Mouse (Mus musculus): ENCODE measurements at regions not wholly inside any gene's neighbourhood (a gene's known extent, or its start where the extent isn't known, plus 50 kb on each side); places are given as distances from the start of the nearest gene placed in this dataset.

DNA sequence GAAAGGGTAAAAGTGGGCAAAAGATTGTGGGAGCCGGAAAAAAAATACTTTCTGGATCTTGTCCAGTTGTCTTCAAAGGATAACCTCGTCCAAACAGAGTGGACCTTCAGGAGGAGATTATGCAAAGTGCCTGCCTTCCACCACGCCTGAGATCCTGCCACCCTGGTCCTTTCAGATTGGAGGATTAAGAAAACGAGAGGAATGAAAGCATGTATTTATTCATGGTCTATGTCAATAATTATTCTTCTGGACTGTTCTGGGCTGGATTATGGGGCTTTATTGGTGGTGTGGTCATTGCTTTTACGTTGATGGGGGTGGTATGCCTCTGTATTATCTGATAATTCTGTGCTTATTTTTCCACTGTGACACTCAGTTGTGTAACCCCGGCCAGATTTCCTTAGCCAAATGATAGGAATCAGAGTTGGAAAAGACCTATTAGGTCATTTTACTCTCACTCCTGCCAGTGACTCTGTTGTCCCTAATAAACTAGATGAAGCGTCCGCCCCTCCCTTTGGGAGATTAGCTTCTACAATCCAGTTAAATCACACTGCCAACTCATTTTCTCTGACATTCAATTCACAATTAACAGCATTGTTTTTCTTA, 656.3 kb downstream of the Slc22a22 start:
- no peak for DNase-seq (ENCODE audit: extremely low read depth, low read depth)

GRCm38 (mm10) chr15:56820256-56820976, 657.0 kb downstream of the Slc22a22 start:
- no peak for DNase-seq (ENCODE audit: extremely low read depth, low read depth)

DNA sequence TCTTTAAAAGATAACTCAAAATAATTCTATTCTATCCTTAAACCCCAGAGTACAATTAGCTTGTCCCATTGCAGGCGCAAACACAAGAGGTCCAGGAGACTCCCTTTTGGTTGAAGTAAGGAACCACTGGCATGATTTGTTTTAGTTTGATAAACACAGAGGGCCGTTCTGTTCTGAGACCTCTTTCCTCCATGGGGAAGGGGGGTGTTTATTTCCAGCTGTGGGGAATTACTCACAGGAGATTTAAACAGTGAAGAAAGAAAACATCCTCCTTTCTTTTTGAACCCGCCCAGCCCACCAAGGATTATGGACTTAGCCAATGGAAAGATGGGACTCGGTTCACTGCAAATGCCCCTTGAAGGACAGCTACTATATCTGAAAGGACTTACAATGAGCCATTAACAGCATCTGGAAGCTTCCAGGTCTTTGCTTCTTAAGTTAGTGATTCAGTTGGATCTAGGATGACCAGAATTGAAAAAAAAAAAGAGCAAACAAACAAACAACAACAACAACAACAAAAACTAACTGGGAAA, 659.2 kb downstream of the Slc22a22 start:
- DNase-seq (ENCODE audit: extremely low read depth, low read depth) = no peak

DNA sequence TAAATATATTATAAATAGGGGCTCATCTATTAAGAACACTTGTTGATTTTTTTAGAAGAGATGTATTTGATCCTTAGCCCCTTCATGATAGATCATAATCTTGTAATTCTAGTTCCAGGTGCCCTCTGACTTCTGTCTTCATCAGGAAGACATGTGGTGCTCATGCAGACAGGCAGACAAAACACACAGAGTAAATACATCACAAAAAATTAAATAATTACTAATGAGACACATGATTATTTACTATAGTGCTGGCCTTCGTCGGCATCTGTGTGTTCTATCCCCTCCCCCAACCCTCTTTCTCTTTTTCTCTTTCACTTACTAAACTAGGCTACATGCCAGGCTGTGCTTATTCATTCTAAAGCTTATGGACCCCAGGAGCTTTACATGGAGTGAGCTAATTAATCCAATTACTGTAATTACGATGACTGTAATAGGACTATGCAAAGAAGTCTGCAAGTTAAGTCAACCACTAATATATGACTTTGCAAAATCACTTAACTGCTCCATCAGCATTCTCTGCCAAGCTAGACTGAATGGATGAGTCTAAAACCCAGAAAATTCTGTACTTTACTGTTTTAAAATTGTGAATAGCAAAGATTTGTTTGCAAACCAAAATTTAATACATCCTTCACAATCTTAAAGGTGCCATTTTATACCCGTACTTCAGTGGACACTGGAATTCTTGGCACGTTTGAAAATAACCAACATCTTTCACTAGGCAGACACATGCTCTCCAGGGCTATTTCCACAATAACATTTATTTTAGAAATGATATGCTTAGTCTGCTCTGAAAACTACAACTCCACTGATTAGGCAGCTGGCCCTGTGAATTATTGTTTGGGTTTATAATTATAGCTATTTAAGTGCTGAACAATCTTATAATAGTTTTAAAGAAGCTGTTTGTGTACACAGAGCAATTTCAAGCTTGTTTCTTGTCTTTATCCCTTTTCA, 659.9 kb downstream of the Slc22a22 start:
- DNase-seq (ENCODE audit: extremely low read depth, low read depth) = no peak

GRCm38 (mm10) chr15:56813876-56814275, 663.5 kb downstream of the Slc22a22 start:
- DNase-seq (ENCODE audit: extremely low read depth, low read depth) = no peak

DNA sequence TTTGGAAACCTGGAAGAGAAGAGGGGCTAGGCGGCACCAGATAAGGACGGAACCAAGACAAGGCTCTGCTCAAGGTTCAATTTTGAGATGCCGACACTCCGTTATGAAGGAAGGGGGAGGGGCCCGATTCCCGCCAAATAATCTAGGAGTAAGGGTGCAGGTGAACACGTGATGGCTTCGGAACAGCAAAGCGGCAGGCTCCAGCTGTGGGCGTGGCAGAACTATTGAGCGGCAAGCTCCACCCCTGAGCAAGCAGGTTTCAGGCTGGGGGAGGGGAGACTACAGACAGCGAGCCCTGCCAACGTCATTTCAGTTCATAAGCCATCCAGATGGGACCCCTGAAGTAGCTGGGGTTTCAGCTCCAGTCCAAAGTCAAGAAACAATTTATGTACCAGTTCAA, 667.3 kb downstream of the Slc22a22 start:
- no peak for DNase-seq (ENCODE audit: extremely low read depth, low read depth)

GRCm38 (mm10) chr15:56807611-56808010, 669.8 kb downstream of the Slc22a22 start:
- DNase-seq (ENCODE audit: extremely low read depth, low read depth) = no peak

- DNase-seq (ENCODE audit: extremely low read depth, low read depth) = no peak
These were observed 675.5 kb downstream of the Slc22a22 start for GRCm38 (mm10) chr15:56801933-56802332.

- DNase-seq (ENCODE audit: extremely low read depth, low read depth) = no peak
These were observed 702.0 kb downstream of the Slc22a22 start for GRCm38 (mm10) chr15:56775431-56775830.

- no peak for DNase-seq (ENCODE audit: extremely low read depth, low read depth)
These were observed 702.6 kb downstream of the Slc22a22 start for GRCm38 (mm10) chr15:56774648-56775393.

- no peak for DNase-seq (ENCODE audit: extremely low read depth, low read depth)
These were observed 711.1 kb downstream of the Slc22a22 start for GRCm38 (mm10) chr15:56766356-56766755.

GRCm38 (mm10) chr15:56764957-56765482, 712.4 kb downstream of the Slc22a22 start:
- no peak for DNase-seq (ENCODE audit: extremely low read depth, low read depth)

DNA sequence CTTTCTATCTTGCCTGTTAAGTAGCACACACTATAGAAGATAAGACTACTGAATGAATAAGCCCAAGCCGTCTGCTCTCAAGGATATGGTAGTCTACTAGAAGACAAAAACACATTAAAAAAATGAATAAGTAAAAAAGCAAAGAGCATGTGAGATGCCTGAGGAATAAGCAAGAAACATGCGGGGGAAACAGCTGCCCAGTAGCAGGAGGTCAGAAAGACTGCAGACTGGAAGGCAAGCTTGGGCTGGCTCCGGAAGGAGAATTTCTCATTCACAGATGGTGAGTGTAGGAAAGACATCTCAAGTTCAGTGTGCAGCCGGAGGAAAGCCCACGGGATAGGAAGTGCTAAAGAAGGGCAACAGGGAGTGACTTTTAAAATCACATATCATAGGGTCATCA, 713.4 kb downstream of the Slc22a22 start:
- DNase-seq (ENCODE audit: extremely low read depth, low read depth) = no peak

DNA sequence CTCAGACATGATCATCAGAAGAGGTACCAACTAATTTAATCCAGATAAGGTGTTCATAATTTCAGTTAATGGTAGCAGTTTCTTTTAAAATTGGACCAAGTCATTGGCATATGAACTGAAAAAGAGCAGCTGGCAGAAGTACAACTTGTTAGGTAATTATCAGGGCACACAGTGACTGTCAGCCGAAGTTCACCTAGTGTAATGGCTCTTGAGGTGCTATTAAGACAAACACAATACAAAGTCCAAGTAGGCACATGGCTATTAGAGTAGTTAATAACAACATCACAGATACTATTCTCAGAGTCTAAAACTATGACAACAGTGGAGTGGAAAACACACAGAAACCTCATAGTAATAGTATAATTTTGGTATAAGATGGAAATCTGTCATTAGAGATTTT, 730.7 kb downstream of the Slc22a22 start:
- no peak for DNase-seq (ENCODE audit: extremely low read depth, low read depth)

- DNase-seq (ENCODE audit: extremely low read depth, low read depth) = no peak
These were observed 732.5 kb downstream of the Slc22a22 start for GRCm38 (mm10) chr15:56744915-56745314.

Data from MEL-GATA-1-ER (cell line).